Mouse (Mus musculus) G1E (cell line): Measurements from ENCODE around the gene Lrrc55.

Experiments
- CTCF ChIP-seq: IDR thresholded peaks from 2 replicates; pipeline ENCODE4 v1.5.1; 2012; ENCODE audit warnings: low read depth, low read length, inconsistent platforms, mixed read lengths
- GATA2 ChIP-seq: IDR thresholded peaks from 2 replicates; pipeline ENCODE4 v1.6.1; 2012; ENCODE audit warnings: low read depth, low read length, inconsistent platforms, borderline replicate concordance
- POLR2AphosphoS5 ChIP-seq: IDR thresholded peaks from 2 replicates; pipeline ENCODE4 v1.6.1; 2012; ENCODE audit warnings: low read depth, low read length, inconsistent platforms; ENCODE audit not compliant: insufficient replicate concordance
- TAL1 ChIP-seq: conservative IDR thresholded peaks from 2 replicates; pipeline ENCODE4 v1.6.1; 2012; ENCODE audit warnings: low read depth, low read length, inconsistent platforms, mixed read lengths

- TF ChIP-seq POLR2AphosphoS5 (no peak), CTCF (no peak), TAL1 (no peak), GATA2 (no peak)
Observed at GRCm38 (mm10) chr2:85245737-85246136, 48.7 kb upstream of the Lrrc55 start.
